Mouse (Mus musculus): ENCODE results near the gene Tmem254c. TPM values are rescaled to one million over a fixed set of nuclear protein-coding genes. Genes with fewer than 3 reads are reported as not detected.

Gene Tmem254c
- total RNA-seq, 2 experiments from 2014 or later, result 15.8 to 18.1 TPM

Other genes starting within 250 kb of the Tmem254c start
- 10 to 100 TPM; 87.9 to 88.8 TPM for gene Anxa11, start 225.2 kb downstream of the Tmem254c start, total RNA-seq (2021)
- not detected for gene Plac9a, start 164.3 kb downstream of the Tmem254c start, total RNA-seq (2021)
- gene Tmem254a, start 139.7 kb downstream of the Tmem254c start, total RNA-seq (2021), result 10 to 100 TPM in 1 of 2 experiments, 1 to 10 TPM in 1; 9.6 to 10.5 TPM
- gene Cphx1, start 129.1 kb downstream of the Tmem254c start, total RNA-seq (2021), result not detected
- under 1 TPM in 1 of 2 experiments, not detected in 1; 0.54 TPM for gene Duxbl1, start 88.8 kb downstream of the Tmem254c start, total RNA-seq (2021)
- 1 to 10 TPM; 1.7 to 2.3 TPM for gene Gm9780, start 24.6 kb downstream of the Tmem254c start, total RNA-seq (2021)
- not detected for gene Cphx2, start 14.2 kb upstream of the Tmem254c start, total RNA-seq (2021)
- gene Cphx3, start 14.9 kb upstream of the Tmem254c start, total RNA-seq (2021), result not detected
- gene Duxbl2, start 51.0 kb upstream of the Tmem254c start, total RNA-seq (2021), result under 1 TPM in 1 of 2 experiments, not detected in 1; 0.31 TPM
- 1 to 10 TPM; 5.0 to 7.9 TPM for gene Plac9b, start 115.1 kb upstream of the Tmem254c start, total RNA-seq (2021)
- 10 to 100 TPM; 15.2 to 16.2 TPM for gene Tmem254b, start 139.7 kb upstream of the Tmem254c start, total RNA-seq (2021)
- 1 to 10 TPM; 1.5 to 2.0 TPM for gene Duxbl3, start 190.6 kb upstream of the Tmem254c start, total RNA-seq (2021)